Mouse (Mus musculus) urinary bladder, adult 18-20 months (tissue): ENCODE measurements around the gene Gm45062.

Source experiments
- DNase-seq, 2 experiments: peaks; one replicate each; pipeline ENCODE4 v3.0.0; 2022; ENCODE audit warnings: low spot score in 2 of 2, mixed read lengths in 2 of 2

The Gm45062 gene

GRCm38 (mm10) chr6:8416802-8417569, 157.7 kb downstream of the Gm45062 start:
- DNase-seq = no peak

- no peak for DNase-seq
Measured at GRCm38 (mm10) chr6:8419485-8420186, 160.4 kb downstream of the Gm45062 start.

GRCm38 (mm10) chr6:8420187-8420503, 160.9 kb downstream of the Gm45062 start:
- no peak for DNase-seq

- no peak for DNase-seq
Measured at GRCm38 (mm10) chr6:8421421-8421820, 162.2 kb downstream of the Gm45062 start.

GRCm38 (mm10) chr6:8421959-8422581, 162.8 kb downstream of the Gm45062 start:
- no peak for DNase-seq

GRCm38 (mm10) chr6:8423142-8423541, 163.9 kb downstream of the Gm45062 start:
- DNase-seq = no peak

GRCm38 (mm10) chr6:8427692-8428091, 168.4 kb downstream of the Gm45062 start:
- DNase-seq = no peak

- DNase-seq = no peak
Measured at GRCm38 (mm10) chr6:8430610-8431234, 171.5 kb downstream of the Gm45062 start.

- DNase-seq = no peak
Measured at GRCm38 (mm10) chr6:8433179-8433578, 173.9 kb downstream of the Gm45062 start.

GRCm38 (mm10) chr6:8437937-8438336, 178.7 kb downstream of the Gm45062 start:
- DNase-seq = no peak

GRCm38 (mm10) chr6:8441814-8442213, 182.6 kb downstream of the Gm45062 start:
- no peak for DNase-seq

GRCm38 (mm10) chr6:8446786-8447185, 187.5 kb downstream of the Gm45062 start:
- peak in 1 of 2 experiments; percentile 25 for DNase-seq

- no peak for DNase-seq
Measured at GRCm38 (mm10) chr6:8455599-8455998, 196.3 kb downstream of the Gm45062 start.

GRCm38 (mm10) chr6:8458596-8458995, 199.3 kb downstream of the Gm45062 start:
- DNase-seq = no peak

GRCm38 (mm10) chr6:8462447-8462846, 203.2 kb downstream of the Gm45062 start:
- DNase-seq = no peak

- DNase-seq = no peak
Measured at GRCm38 (mm10) chr6:8465388-8465787, 206.1 kb downstream of the Gm45062 start.

GRCm38 (mm10) chr6:8465985-8466384, 206.7 kb downstream of the Gm45062 start:
- DNase-seq = no peak

- DNase-seq = no peak
Measured at GRCm38 (mm10) chr6:8467667-8468337, 208.6 kb downstream of the Gm45062 start.

GRCm38 (mm10) chr6:8469918-8470317, 210.7 kb downstream of the Gm45062 start:
- no peak for DNase-seq

GRCm38 (mm10) chr6:8472125-8472524, 212.9 kb downstream of the Gm45062 start:
- DNase-seq = no peak

- no peak for DNase-seq
Measured at GRCm38 (mm10) chr6:8472915-8473314, 213.7 kb downstream of the Gm45062 start.

GRCm38 (mm10) chr6:8473498-8473897, 214.2 kb downstream of the Gm45062 start:
- DNase-seq = no peak
